Mouse (Mus musculus) neural tube, embryonic 12.5 days (tissue): ENCODE data around the gene Chtf18. TPM values are rescaled to one million over a fixed set of nuclear protein-coding genes. Genes with fewer than 3 reads are reported as not detected.

ENCODE experiments used
- ATAC-seq: fragments of 200-750 bp; cut with Nextera tagmentation; 2 replicates; pipeline ENCODE4 v1.8.0; 2017; ENCODE audit warnings: low read depth, mild to moderate bottlenecking, moderate TSS enrichment, moderate library complexity; ENCODE audit not compliant: low FRiP score
- H3K27ac ChIP-seq: fragments of 300-500 bp; sonication (generic); 2 replicates; pipeline ENCODE4 v1.5.1; 2016
- H3K27me3 ChIP-seq: fragments of 300-500 bp; sonication (generic); replicated peaks from 2 replicates; pipeline ENCODE4 v1.6.1; 2016; ENCODE audit warnings: mild to moderate bottlenecking
- H3K36me3 ChIP-seq: fragments of 300-500 bp; sonication (generic); 2 replicates; pipeline ENCODE4 v1.6.1; 2016; ENCODE audit warnings: mild to moderate bottlenecking
- H3K4me1 ChIP-seq: fragments of 300-500 bp; sonication (generic); 2 replicates; pipeline ENCODE4 v1.6.1; 2016
- H3K4me2 ChIP-seq: fragments of 300-500 bp; sonication (generic); replicated peaks from 2 replicates; pipeline ENCODE4 v1.6.1; 2016; ENCODE audit warnings: mild to moderate bottlenecking
- H3K4me3 ChIP-seq: fragments of 300-500 bp; sonication (generic); 2 replicates; pipeline ENCODE4 v1.5.1; 2016
- H3K9ac ChIP-seq: fragments of 300-500 bp; sonication (generic); 2 replicates; pipeline ENCODE4 v1.6.1; 2016; ENCODE audit warnings: mild to moderate bottlenecking
- H3K9me3 ChIP-seq: fragments of 300-500 bp; sonication (generic); 2 replicates; pipeline ENCODE4 v1.6.1; 2016; ENCODE audit warnings: mild to moderate bottlenecking
- WGBS: fragments of 180-500 bp; shearing (Covaris S2); methylation state at CpG from one replicate; pipeline ENCODE4 v1.1.7; 2016; 5-methylcytosine and 5-hydroxymethylcytosine counted together
- polyA plus RNA-seq: library from polyadenylated mRNA; unstranded; fragments of >200 nt; fragmentation: Nextera tagmentation; extraction: Ambion mirVana; gene quantifications from 2 replicates; pipeline ENCODE4 v1.2.1, GENCODE M21; 2016

Chtf18 gene
- polyA plus RNA-seq, 1 experiment from 2014 or later = 24.9 TPM

- peaks cover 23% of the 10 kb centered on the region for H3K4me1 ChIP-seq
- H3K9me3 ChIP-seq = no peaks in the 10 kb centered on the region
- no peak overlapping the region for H3K4me3 ChIP-seq
- H3K4me2 ChIP-seq = no peak overlapping the region
- H3K27ac ChIP-seq = no peak overlapping the region
- ATAC-seq = no peak
- no peaks in the 10 kb centered on the region for H3K27me3 ChIP-seq
- H3K9ac ChIP-seq = no peak overlapping the region
- 79% methylated on average over 6 of the region's 6 CpGs for WGBS
- H3K36me3 ChIP-seq = peaks cover 38% of the 10 kb centered on the region
Observed at GRCm38 (mm10) chr17:25725264-25725663, 2.0 kb downstream of the Chtf18 start.

- no peak overlapping the region for H3K9ac ChIP-seq
- peaks cover 42% of the 10 kb centered on the region for H3K36me3 ChIP-seq
- H3K9me3 ChIP-seq = no peaks in the 10 kb centered on the region
- 72% methylated on average over 7 of the region's 7 CpGs for WGBS
- peaks cover 22% of the 10 kb centered on the region for H3K4me1 ChIP-seq
- no peak for ATAC-seq
- H3K4me3 ChIP-seq = no peak overlapping the region
- no peak overlapping the region for H3K4me2 ChIP-seq
- H3K27me3 ChIP-seq = peaks cover 3% of the 10 kb centered on the region; the same call in 1 of the 2 replicates
- no peak overlapping the region for H3K27ac ChIP-seq
Observed at GRCm38 (mm10) chr17:25723919-25724318, 3.3 kb downstream of the Chtf18 start.

- H3K36me3 ChIP-seq = peaks cover 42% of the 10 kb centered on the region
- 0 out of 2 replicates have a peak overlapping the region, but pooled peaks have one; percentile 8 for H3K9ac ChIP-seq
- 92% methylated on average over 19 of the region's 19 CpGs for WGBS
- H3K4me3 ChIP-seq = no peak overlapping the region
- no peaks in the 10 kb centered on the region for H3K9me3 ChIP-seq
- peaks cover 6% of the 10 kb centered on the region; the same call in 1 of the 2 replicates for H3K27me3 ChIP-seq
- no peak for ATAC-seq
- H3K4me2 ChIP-seq = no peak overlapping the region
- H3K4me1 ChIP-seq = peaks cover 18% of the 10 kb centered on the region
- no peak overlapping the region for H3K27ac ChIP-seq
Observed at GRCm38 (mm10) chr17:25723470-25723869, 3.7 kb downstream of the Chtf18 start.

- H3K4me2 ChIP-seq = no peak overlapping the region
- 98% methylated on average over 5 of the region's 5 CpGs for WGBS
- no peak overlapping the region for H3K4me3 ChIP-seq
- peaks cover 42% of the 10 kb centered on the region for H3K36me3 ChIP-seq
- no peak for ATAC-seq
- peaks cover 26% of the 10 kb centered on the region for H3K27me3 ChIP-seq
- no peak overlapping the region for H3K9ac ChIP-seq
- H3K27ac ChIP-seq = no peak overlapping the region
- H3K4me1 ChIP-seq = peaks cover 14% of the 10 kb centered on the region
- H3K9me3 ChIP-seq = no peaks in the 10 kb centered on the region
Observed at GRCm38 (mm10) chr17:25721476-25721875, 5.7 kb downstream of the Chtf18 start.

GRCm38 (mm10) chr17:25717691-25718090 is 9.5 kb downstream of the Chtf18 start:
- H3K9me3 ChIP-seq = no peaks in the 10 kb centered on the region
- peak overlapping the region; percentile 71 for H3K4me2 ChIP-seq
- peak overlapping the region; percentile 33 for H3K4me3 ChIP-seq
- peak overlapping the region; percentile 53; the same call in 1 of the 2 replicates for H3K9ac ChIP-seq
- H3K27ac ChIP-seq = no peak overlapping the region
- ATAC-seq = no peak
- peaks cover 36% of the 10 kb centered on the region for H3K27me3 ChIP-seq
- H3K36me3 ChIP-seq = peaks cover 26% of the 10 kb centered on the region
- whole genome bisulfite sequencing = 4% methylated on average over 6 of the region's 6 CpGs
- peaks cover 10% of the 10 kb centered on the region; the same call in 1 of the 2 replicates for H3K4me1 ChIP-seq

GRCm38 (mm10) chr17:25716711-25717637 is 10.2 kb downstream of the Chtf18 start, which contains the start of gene Gng13:
TSS of gene Gng13 (plus strand) at chr17:25717171.
- H3K9ac ChIP-seq = peak within 1 kb of the TSS; percentile 53; the same call in 1 of the 2 replicates
- H3K27ac ChIP-seq = no peak within 1 kb of the TSS
- ATAC-seq = 0 out of 2 replicates have a peak, but pooled peaks have one; percentile 25
- H3K36me3 ChIP-seq = peaks cover 20% of the 10 kb centered on the region
- H3K4me2 ChIP-seq = peak within 1 kb of the TSS; percentile 71
- H3K4me1 ChIP-seq = peaks cover 10% of the 10 kb centered on the region; the same call in 1 of the 2 replicates
- WGBS = 2% methylated on average over 45 of the region's 45 CpGs
- H3K27me3 ChIP-seq = peaks cover 36% of the 10 kb centered on the region
- H3K9me3 ChIP-seq = no peaks in the 10 kb centered on the region
- peak within 1 kb of the TSS; percentile 33 for H3K4me3 ChIP-seq

GRCm38 (mm10) chr17:25716130-25716529 is 11.1 kb downstream of the Chtf18 start:
- no peak for ATAC-seq
- Histone ChIP-seq H3K9ac (no peak overlapping the region), H3K36me3 (peaks cover 15% of the 10 kb centered on the region), H3K4me3 (no peak overlapping the region), H3K9me3 (no peaks in the 10 kb centered on the region), H3K27ac (no peak overlapping the region), H3K27me3 (peaks cover 36% of the 10 kb centered on the region), H3K4me2 (no peak overlapping the region), H3K4me1 (peaks cover 10% of the 10 kb centered on the region; the same call in 1 of the 2 replicates)
- WGBS = 5% methylated on average over 6 of the region's 6 CpGs

GRCm38 (mm10) chr17:25715627-25716026 is 11.6 kb downstream of the Chtf18 start:
- H3K4me1 ChIP-seq = peaks cover 10% of the 10 kb centered on the region; the same call in 1 of the 2 replicates
- H3K4me3 ChIP-seq = no peak overlapping the region
- WGBS = 59% methylated on average over 3 of the region's 3 CpGs
- ATAC-seq = no peak
- H3K36me3 ChIP-seq = peaks cover 10% of the 10 kb centered on the region
- peaks cover 36% of the 10 kb centered on the region for H3K27me3 ChIP-seq
- no peak overlapping the region for H3K4me2 ChIP-seq
- no peaks in the 10 kb centered on the region for H3K9me3 ChIP-seq
- H3K9ac ChIP-seq = no peak overlapping the region
- no peak overlapping the region for H3K27ac ChIP-seq

- WGBS = 82% methylated on average over 4 of the region's 4 CpGs
- Histone ChIP-seq H3K27me3 (peaks cover 6% of the 10 kb centered on the region), H3K36me3 (no peaks in the 10 kb centered on the region), H3K27ac (no peak overlapping the region), H3K4me3 (no peak overlapping the region), H3K9ac (no peak overlapping the region), H3K4me1 (no peaks in the 10 kb centered on the region), H3K4me2 (no peak overlapping the region), H3K9me3 (no peaks in the 10 kb centered on the region)
- no peak for ATAC-seq
Observed at GRCm38 (mm10) chr17:25711136-25711535, 16.1 kb downstream of the Chtf18 start.

GRCm38 (mm10) chr17:25709994-25710393 is 17.2 kb downstream of the Chtf18 start:
- 97% methylated on average over 2 of the region's 2 CpGs for WGBS
- H3K36me3 ChIP-seq = no peaks in the 10 kb centered on the region

GRCm38 (mm10) chr17:25700863-25701496 is 26.2 kb downstream of the Chtf18 start:
- Histone ChIP-seq H3K4me1 (no peaks in the 10 kb centered on the region), H3K36me3 (no peaks in the 10 kb centered on the region), H3K9ac (no peak overlapping the region), H3K4me3 (no peak overlapping the region), H3K27ac (no peak overlapping the region), H3K27me3 (no peaks in the 10 kb centered on the region), H3K4me2 (no peak overlapping the region), H3K9me3 (no peaks in the 10 kb centered on the region)
- no peak for ATAC-seq
- WGBS = 61% methylated on average over 9 of the region's 9 CpGs

More at GRCm38 (mm10) chr17:25709994-25710393, 17.2 kb downstream of the Chtf18 start:
- no peak for ATAC-seq
- Histone ChIP-seq H3K27ac (no peak overlapping the region), H3K4me2 (no peak overlapping the region), H3K9me3 (no peaks in the 10 kb centered on the region), H3K4me1 (no peaks in the 10 kb centered on the region), H3K4me3 (no peak overlapping the region), H3K27me3 (no peaks in the 10 kb centered on the region; the same call in 1 of the 2 replicates), H3K9ac (no peak overlapping the region)

GRCm38 (mm10) chr17:25698446-25698845 is 28.8 kb downstream of the Chtf18 start:
- Histone ChIP-seq H3K4me3 (no peak overlapping the region), H3K9ac (no peak overlapping the region), H3K27ac (no peak overlapping the region), H3K27me3 (no peaks in the 10 kb centered on the region), H3K9me3 (no peaks in the 10 kb centered on the region), H3K4me2 (no peak overlapping the region), H3K36me3 (no peaks in the 10 kb centered on the region), H3K4me1 (no peaks in the 10 kb centered on the region)
- WGBS = 12% methylated on average over 7 of the region's 7 CpGs
- ATAC-seq = 0 out of 2 replicates have a peak, but pooled peaks have one; percentile 41
